ENCODE assay signal across 8 mouse cellular contexts in the genomic region with DNA sequence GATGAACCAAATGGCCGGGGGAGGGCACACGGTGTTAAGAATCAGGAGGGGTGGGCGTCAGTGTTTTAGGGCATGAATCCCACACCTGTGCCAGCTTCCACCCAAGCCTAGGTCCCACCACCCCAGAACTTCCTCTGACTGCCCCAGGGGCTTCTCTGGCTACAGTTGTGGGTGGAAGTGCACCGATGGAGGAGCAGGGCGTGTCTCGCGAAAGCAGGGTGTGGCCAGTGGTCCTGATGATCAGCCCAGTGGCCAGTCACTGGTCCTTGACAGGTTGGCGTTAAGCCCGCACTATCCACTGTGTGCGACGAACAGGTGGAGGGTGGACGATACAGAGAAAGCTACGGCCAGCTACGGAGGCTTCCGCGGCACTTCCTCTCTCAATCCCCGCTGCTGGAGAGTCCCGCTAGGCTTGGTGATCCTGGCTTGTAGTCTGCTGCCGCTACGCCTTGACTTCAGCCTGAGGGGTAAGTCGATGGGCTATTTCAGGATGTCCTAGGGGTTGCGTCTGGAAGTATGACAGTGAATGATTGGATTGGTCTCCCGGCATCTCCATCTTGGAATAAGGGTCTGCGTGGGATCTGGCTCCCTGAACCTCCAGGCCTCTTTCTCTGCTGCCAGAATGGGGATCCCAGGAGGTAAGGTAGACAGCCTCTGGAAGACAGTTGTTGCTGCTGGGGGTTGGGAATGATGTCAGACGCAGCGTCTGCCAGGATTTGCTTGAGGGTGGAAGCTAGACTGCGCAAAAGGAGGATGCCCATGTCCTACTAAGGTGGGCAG. TPM values are rescaled to one million over a fixed set of nuclear protein-coding genes. Genes with fewer than 3 reads are reported as not detected.
DNase-seq lines count a peak whose midpoint lies in the region; ATAC-seq lines count a peak whose summit lies in the region.

No protein-coding gene starts in this region.

- WGBS in embryonic facial prominence, embryonic 13.5 days: 6% methylated on average over 27 of the region's 27 CpGs
- 5% methylated on average over 27 of the region's 27 CpGs for WGBS in heart, embryonic 10.5 days
- 3% methylated on average over 27 of the region's 27 CpGs for WGBS in liver, embryonic 16.5 days (ENCODE audit: insufficient replicate concordance)
- WGBS in neural tube, embryonic 11.5 days: 5% methylated on average over 27 of the region's 27 CpGs

- DNase-seq in 416B (ENCODE audit: low read depth): peak; percentile 71
- DNase-seq in adrenal gland, postnatal 14 days: peak; percentile 61
- DNase-seq in heart, embryonic 10.5 days (ENCODE audit: low spot score): peak; percentile 80
- peak; percentile 41 to 54 for DNase-seq in kidney, postnatal 4 days
- peak; percentile 49 for DNase-seq in neural tube, embryonic 11.5 days (ENCODE audit: low spot score)
- DNase-seq in thymus, adult 18-20 months: peak; percentile 26 to 48

- peaks cover 9% of the 10 kb centered on the region; the same call in 1 of the 2 replicates for H3K27me3 ChIP-seq in embryonic facial prominence, embryonic 13.5 days
- peaks cover 7% of the 10 kb centered on the region; the same call in 1 of the 2 replicates for H3K27me3 ChIP-seq in heart, embryonic 10.5 days (ENCODE audit: insufficient read depth, poor library complexity, severe bottlenecking)
- H3K27me3 ChIP-seq in liver, embryonic 16.5 days (ENCODE audit: control insufficient read depth, insufficient read depth, low read depth, low read length): no peaks in the 10 kb centered on the region
- no peaks in the 10 kb centered on the region for H3K27me3 ChIP-seq in neural tube, embryonic 11.5 days (ENCODE audit: control insufficient read depth, insufficient read depth, low read length)

- H3K9me3 ChIP-seq in embryonic facial prominence, embryonic 13.5 days: no peaks in the 10 kb centered on the region
- H3K9me3 ChIP-seq in heart, embryonic 10.5 days: no peaks in the 10 kb centered on the region
- H3K9me3 ChIP-seq in liver, embryonic 16.5 days (replicated peaks; ENCODE audit: control insufficient read depth, low read length): no peaks in the 10 kb centered on the region
- no peaks in the 10 kb centered on the region for H3K9me3 ChIP-seq in neural tube, embryonic 11.5 days (ENCODE audit: control insufficient read depth, low read length)

- H3K4me3 ChIP-seq in embryonic facial prominence, embryonic 13.5 days: peak overlapping the region; percentile 50
- H3K4me3 ChIP-seq in heart, embryonic 10.5 days: peak overlapping the region; percentile 72
- peak overlapping the region; percentile 67 for H3K4me3 ChIP-seq in liver, embryonic 16.5 days (ENCODE audit: low read depth, low read length)
- peak overlapping the region; percentile 47 for H3K4me3 ChIP-seq in neural tube, embryonic 11.5 days (ENCODE audit: low read depth, low read length)

- H3K9ac ChIP-seq in embryonic facial prominence, embryonic 13.5 days: peak overlapping the region; percentile 70
- peak overlapping the region; percentile 63 for H3K9ac ChIP-seq in liver, embryonic 16.5 days (ENCODE audit: low read depth, low read length)
- peak overlapping the region; percentile 61 for H3K9ac ChIP-seq in neural tube, embryonic 11.5 days (ENCODE audit: low read length)

- H3K4me2 ChIP-seq in embryonic facial prominence, embryonic 13.5 days: peak overlapping the region; percentile 92
- peak overlapping the region; percentile 96 for H3K4me2 ChIP-seq in liver, embryonic 16.5 days (ENCODE audit: low read depth, low read length)
- peak overlapping the region; percentile 97 for H3K4me2 ChIP-seq in neural tube, embryonic 11.5 days (ENCODE audit: low read depth)

- no peaks in the 10 kb centered on the region for H3K36me3 ChIP-seq in embryonic facial prominence, embryonic 13.5 days
- H3K36me3 ChIP-seq in heart, embryonic 10.5 days: no peaks in the 10 kb centered on the region
- H3K36me3 ChIP-seq in liver, embryonic 16.5 days (ENCODE audit: control insufficient read depth, insufficient read depth): no peaks in the 10 kb centered on the region
- H3K36me3 ChIP-seq in neural tube, embryonic 11.5 days (ENCODE audit: control insufficient read depth, insufficient read depth, low read length): no peaks in the 10 kb centered on the region

- H3K27ac ChIP-seq in embryonic facial prominence, embryonic 13.5 days: no peak overlapping the region
- peak overlapping the region; percentile 84 for H3K27ac ChIP-seq in heart, embryonic 10.5 days
- peak overlapping the region; percentile 61 for H3K27ac ChIP-seq in liver, embryonic 16.5 days (ENCODE audit: low read length)
- no peak overlapping the region for H3K27ac ChIP-seq in neural tube, embryonic 11.5 days (ENCODE audit: low read depth, low read length)

- 0 out of 2 replicates have a peak, but pooled peaks have one; percentile 40 for ATAC-seq in embryonic facial prominence, embryonic 13.5 days (ENCODE audit: insufficient number of reproducible peaks, insufficient read depth, low FRiP score, low TSS enrichment, low read depth)
- ATAC-seq in liver, embryonic 16.5 days (ENCODE audit: low read depth): peak; percentile 72
- peak; percentile 31 for ATAC-seq in neural tube, embryonic 11.5 days (ENCODE audit: insufficient read depth, low FRiP score, low TSS enrichment)

- peaks cover 14% of the 10 kb centered on the region for H3K4me1 ChIP-seq in embryonic facial prominence, embryonic 13.5 days
- peaks cover 18% of the 10 kb centered on the region for H3K4me1 ChIP-seq in heart, embryonic 10.5 days
- H3K4me1 ChIP-seq in liver, embryonic 16.5 days (ENCODE audit: control insufficient read depth, low read depth, low read length): peaks cover 23% of the 10 kb centered on the region
- no peaks in the 10 kb centered on the region for H3K4me1 ChIP-seq in neural tube, embryonic 11.5 days (ENCODE audit: control insufficient read depth, insufficient read depth, low read length)

RNA-seq across cellular contexts. Expression of gene Trpv2, which starts 1.6 kb away (rescaled TPM):
- 3.8 and 5.1 TPM in 2 replicates for total RNA-seq in adrenal gland, postnatal 14 days (2021)
- polyA plus RNA-seq in embryonic facial prominence, embryonic 13.5 days (2015; fragmentation: Nextera tagmentation; extraction: Ambion mirVana): 3.0 and 3.5 TPM in 2 replicates
- 4.2 and 5.9 TPM in 2 replicates for polyA plus RNA-seq in heart, embryonic 10.5 days (2016; fragmentation: Nextera tagmentation; extraction: Ambion mirVana)
- polyA plus RNA-seq in liver, embryonic 16.5 days (2015; fragmentation: Nextera tagmentation; extraction: Ambion mirVana): 5.0 and 5.7 TPM in 2 replicates
- polyA plus RNA-seq in neural tube, embryonic 11.5 days (2014; fragmentation: Nextera tagmentation; extraction: Ambion mirVana): 10.0 and 11.7 TPM in 2 replicates

RNA-seq across cellular contexts. Expression of gene Ubb, which starts 24.9 kb away (rescaled TPM):
- total RNA-seq in adrenal gland, postnatal 14 days (2021): 1,185 and 1,189 TPM in 2 replicates
- polyA plus RNA-seq in embryonic facial prominence, embryonic 13.5 days (2015; fragmentation: Nextera tagmentation; extraction: Ambion mirVana): 3,261 and 3,547 TPM in 2 replicates
- polyA plus RNA-seq in heart, embryonic 10.5 days (2016; fragmentation: Nextera tagmentation; extraction: Ambion mirVana): 2,741 and 3,131 TPM in 2 replicates
- polyA plus RNA-seq in liver, embryonic 16.5 days (2015; fragmentation: Nextera tagmentation; extraction: Ambion mirVana): 1,628 and 1,645 TPM in 2 replicates
- 3,903 and 3,916 TPM in 2 replicates for polyA plus RNA-seq in neural tube, embryonic 11.5 days (2014; fragmentation: Nextera tagmentation; extraction: Ambion mirVana)

RNA-seq across cellular contexts. Expression of gene Cenpv, which starts 36.8 kb away (rescaled TPM):
- total RNA-seq in adrenal gland, postnatal 14 days (2021): 40.5 and 50.7 TPM in 2 replicates
- polyA plus RNA-seq in embryonic facial prominence, embryonic 13.5 days (2015; fragmentation: Nextera tagmentation; extraction: Ambion mirVana): 35.9 and 41.1 TPM in 2 replicates
- 11.6 and 15.0 TPM in 2 replicates for polyA plus RNA-seq in heart, embryonic 10.5 days (2016; fragmentation: Nextera tagmentation; extraction: Ambion mirVana)
- polyA plus RNA-seq in liver, embryonic 16.5 days (2015; fragmentation: Nextera tagmentation; extraction: Ambion mirVana): 4.5 and 7.2 TPM in 2 replicates
- polyA plus RNA-seq in neural tube, embryonic 11.5 days (2014; fragmentation: Nextera tagmentation; extraction: Ambion mirVana): 59.6 and 66.7 TPM in 2 replicates

Comparison
In these comparisons a context has a peak if more than half of its experiments do, and no peak if none do; other contexts are left out.
1. H3K27ac ChIP-seq: peak in heart, embryonic 10.5 days (single experiment) and liver, embryonic 16.5 days (single experiment); none in embryonic facial prominence, embryonic 13.5 days (single experiment) and neural tube, embryonic 11.5 days (single experiment).
2. Peak in every context shown above with its lines, with median percentiles within 50 percentile points of each other: DNase-seq, ATAC-seq, H3K4me2 ChIP-seq, H3K4me3 ChIP-seq and H3K9ac ChIP-seq.